Mouse (Mus musculus) right cerebral cortex, adult 2 months (tissue): ENCODE measurements around the gene Fam181a.

Experiments
- DNase-seq, 2 experiments: peaks; one replicate each; pipeline ENCODE4 v3.0.0; 2021 to 2022; ENCODE audit warnings: low spot score in 2 of 2

The Fam181a gene

DNA sequence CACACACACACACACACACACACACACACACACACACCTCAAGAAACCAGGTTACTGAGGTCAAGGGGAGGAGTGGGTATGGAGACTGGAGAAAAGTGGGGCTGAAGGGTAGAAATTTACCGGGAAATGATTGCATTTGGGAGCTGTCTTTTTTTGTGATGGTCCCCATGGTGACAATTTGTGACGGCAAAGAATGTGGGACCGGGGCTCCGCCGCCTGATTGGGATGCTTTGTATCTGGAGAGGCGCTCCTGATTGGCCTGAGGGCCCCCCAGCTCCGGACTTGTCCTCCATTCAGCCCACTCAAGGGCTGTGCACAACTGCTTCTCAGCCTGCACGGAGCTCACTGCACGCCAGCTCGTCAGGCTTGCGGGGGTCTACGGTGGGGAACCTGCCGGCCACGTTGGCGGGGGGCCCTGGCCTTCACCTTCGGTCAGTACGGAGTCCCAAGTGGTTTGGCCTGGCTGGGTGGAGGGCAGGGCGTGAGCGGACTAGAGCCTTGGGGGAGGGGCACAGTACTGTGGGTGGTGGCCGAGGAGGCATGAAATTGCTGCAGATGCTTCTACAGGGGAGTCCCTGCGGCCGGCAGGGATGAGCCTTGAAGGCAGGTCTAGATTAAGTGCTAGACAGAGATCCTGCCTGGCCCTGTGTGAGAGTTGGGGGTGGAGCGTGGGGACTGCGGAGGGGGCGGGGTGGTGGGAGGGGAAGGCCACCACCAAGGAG is 4.0 kb downstream of the Fam181a start:
- DNase-seq = no peak

DNA sequence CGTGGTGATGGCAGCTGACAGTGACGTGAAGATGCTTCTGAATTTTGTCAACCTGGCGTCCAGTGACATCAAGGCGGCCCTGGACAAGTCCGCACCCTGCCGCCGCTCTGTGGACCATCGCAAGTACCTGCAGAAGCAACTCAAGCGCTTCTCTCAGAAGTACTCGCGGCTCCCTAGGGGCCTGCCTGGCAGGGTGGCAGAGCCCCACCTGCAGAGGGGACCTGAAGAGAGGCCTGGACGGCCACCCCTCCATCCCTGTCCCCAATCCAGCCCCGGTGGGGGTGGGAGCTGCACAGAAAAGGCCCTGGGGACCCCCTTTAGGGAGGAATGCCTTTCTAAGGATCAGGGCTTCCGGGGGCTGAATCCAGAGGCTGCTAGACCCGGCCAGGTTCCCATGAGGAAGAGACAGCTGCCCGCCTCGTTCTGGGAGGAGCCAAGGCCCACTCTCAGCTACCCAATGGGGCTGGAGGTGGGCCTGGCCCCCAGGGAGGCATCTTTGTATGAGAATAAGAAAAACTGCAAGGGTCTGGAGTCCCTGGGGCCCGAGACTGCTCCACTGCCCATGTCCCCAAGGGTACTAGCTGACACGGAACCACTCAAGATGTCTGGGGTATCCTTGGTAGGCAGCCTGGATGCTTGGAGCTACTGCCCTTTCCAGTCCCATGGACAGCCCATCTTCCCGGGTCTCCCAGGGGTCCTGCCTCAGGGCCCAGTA is 5.2 kb downstream of the Fam181a start:
- DNase-seq = no peak

DNA sequence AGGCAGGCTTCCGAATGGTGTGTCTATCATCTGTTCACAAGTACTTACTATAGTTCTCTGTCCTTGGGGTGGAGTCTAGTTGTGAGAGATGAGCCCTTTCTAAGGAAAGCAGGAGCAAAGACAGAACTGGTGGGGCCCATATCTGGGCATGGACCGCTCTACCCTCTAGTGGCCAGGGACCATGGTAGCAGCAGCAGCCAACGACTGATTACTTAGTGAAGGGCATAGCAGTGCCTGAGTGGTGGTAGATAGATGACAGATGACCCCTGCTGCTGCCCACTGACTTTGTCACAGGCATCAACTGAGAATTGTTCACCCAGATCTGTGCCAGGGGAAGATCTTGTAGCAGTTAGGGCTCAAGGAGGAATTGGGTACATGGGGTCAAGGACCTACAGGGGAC is 12.0 kb downstream of the Fam181a start:
- DNase-seq = peak; percentile 56 to 59

DNA sequence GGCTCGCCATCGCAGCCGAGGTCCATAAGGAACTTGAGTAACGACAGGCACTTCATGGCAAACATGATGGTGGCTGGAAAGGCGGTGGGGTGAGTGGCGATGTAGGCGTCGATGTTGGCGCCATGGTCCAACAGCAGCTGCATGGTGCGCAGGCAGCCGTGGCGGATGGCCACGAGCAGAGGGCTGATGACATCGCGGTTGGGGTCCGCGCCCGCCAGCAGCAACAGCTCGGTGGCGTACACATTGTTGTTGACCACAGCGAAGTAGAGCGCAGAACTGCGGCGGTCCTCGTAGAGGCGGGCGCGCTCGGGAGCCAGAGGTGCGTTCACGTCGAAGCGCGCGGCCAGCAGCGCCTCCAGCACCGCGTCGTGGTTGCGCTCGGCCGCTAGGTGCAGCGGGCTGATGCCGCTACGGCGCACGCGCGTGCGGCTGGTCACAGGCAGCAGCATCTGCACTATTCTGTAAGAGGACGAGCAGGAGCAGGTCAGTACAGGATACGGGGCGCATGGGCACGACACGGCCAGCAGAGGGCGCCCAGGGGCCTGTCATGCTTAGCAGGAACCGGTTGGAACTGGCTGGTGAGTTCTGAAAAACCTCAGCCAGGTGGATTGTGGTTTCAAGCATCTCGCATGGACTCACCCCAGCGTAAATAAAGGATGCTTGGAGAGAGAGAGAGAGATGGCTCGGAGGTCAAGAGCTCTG is 14.5 kb downstream of the Fam181a start:
- DNase-seq = peak; percentile 86 to 87

DNA sequence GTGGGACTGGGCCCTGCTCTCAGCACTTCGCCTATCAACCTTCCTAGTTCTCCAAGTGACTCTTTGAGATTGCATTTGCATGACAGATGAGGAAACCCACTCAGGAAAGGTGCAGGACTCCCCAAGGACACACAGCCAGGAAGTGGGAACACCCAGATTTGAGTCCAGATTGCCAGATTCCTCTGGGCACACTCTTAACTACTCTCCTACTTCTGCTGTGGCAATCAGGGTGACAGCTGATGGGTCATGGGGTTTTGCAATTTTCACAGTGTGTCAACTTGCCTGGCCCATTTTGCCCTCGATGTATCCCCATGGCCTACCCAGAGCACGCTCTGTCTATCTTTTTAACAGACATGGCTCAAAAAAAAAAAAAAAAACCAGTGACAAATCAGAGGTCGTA is 15.8 kb downstream of the Fam181a start:
- no peak for DNase-seq

DNA sequence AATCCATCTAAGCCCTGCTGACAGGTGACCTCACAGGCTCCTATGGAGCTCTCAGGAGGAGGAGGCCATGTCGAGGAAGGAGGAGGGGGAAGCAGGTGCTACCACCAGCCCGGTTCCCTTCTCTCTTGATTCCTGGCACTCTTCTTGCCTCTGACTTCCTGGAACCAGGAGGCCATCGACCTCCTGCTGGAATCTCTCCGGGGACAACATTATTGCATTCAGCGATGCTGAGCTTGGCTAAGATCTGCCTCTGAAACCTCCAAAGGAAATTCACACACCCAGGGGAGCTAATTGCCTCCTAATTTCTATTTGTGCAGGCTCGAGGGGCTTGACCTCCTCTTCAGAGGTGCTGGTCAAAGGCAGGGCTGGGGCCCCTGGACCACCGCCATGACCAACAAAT is 16.3 kb downstream of the Fam181a start:
- no peak for DNase-seq

DNA sequence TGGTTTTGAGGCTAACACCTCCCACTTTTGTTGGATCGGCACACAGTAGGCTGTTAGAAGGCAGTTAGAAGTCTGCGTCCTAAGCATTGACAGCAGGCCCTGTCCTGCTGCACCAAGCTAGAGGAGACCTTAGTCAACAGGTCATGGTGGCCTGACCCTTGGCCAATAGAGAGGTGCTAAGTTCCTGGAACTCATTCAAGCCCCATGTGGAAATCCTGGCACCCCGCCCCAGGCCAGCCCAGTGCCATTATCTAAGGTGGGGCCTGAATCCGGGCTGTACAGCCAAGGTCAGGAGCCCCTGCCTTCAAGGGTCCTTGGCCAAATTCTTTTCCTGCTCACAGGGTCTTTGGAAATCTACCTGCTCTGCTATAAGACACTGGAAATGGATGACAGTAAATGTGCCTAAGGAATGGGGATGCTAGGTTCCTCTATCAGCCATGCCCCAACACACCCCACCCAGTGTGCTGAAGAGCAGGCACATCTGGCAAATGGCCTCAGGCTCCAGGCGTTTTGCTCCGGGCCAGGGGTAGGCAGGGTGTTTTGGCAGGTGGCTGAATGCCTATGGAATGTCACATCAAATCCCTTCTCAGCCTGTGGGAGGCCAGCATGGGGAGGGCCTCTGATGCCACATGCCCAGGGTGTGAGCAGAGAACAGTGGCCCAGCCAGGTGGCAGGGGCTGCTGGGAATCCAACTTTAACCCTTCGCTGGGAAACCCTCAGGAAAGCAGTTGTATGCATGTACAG is 17.8 kb downstream of the Fam181a start:
- no peak for DNase-seq

DNA sequence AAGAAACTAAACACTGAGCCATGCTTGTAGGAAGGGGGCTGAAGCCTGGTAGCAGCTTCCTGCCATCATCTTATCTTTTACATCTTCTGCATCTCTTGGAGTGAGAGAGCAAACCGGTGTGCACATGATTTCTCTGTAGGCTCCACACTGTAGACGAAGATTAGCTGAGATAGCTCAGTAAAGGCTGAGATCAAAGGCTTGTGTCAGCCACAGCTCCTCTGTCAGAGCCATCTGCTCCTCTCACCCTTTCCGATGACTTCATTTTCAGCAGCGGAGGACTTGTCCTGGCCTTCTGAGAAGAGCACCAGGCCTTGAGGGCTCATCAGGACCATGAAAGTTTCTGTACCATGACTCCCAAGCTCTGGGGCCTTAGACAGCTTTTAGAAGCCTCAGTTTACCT is 20.7 kb downstream of the Fam181a start:
- no peak for DNase-seq

DNA sequence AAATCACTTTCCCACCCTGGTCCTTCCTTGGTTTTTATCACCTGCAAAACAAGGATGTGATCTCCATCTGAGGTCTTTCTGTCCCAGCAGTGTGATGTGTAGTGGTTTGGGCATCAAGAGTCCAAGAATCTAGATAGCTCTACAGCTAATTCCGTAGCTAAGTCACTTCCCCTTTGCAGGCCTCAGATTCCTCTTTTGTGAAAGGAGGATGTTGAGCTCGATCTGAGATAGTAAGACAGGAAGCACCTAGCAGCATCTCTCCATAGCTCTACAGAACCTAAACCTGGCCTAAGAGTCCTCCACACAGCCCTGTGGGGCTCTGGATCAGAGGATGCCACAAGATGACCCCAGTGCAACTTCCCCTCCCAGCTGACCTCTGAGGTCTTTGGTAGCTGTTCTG is 22.1 kb downstream of the Fam181a start:
- no peak for DNase-seq

DNA sequence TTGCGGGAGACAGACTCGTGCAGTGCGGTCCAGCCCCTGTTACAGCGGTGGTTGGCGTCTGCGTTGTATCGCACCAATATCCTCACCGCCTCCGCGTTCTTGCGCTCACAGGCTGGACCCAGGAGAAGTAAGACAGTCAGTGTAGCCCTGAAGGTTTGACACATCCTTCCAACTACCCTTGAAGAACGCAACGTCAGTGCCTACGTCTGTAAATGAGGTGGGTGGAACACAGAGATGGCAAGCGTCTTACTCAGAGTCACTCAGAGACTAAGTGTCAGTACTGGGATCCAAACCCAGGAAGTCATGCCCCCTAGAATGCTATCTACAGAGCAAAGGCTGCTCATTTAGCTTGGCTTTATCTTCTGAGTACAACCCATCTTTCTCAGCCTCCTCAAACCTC is 22.7 kb downstream of the Fam181a start:
- DNase-seq = no peak

DNA sequence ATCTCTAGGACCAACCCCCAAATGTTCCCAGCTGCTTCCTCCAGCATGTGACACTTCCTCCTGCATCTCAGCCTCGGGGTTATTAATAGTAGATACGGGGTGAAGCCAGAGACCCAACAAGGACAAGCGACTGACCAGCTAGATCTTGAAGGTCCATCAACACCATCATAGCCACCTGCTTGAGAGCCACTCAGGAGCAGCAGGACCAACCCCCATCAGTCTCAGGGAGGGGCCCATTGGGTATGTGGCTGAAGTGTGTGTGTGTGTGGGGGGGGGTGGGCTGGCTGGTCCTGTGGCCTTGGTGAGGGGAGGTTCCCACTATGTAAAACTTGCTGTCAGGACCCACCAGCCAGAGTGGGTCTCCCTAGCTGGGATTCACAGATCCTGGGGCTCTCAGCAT is 26.0 kb downstream of the Fam181a start:
- no peak for DNase-seq

DNA sequence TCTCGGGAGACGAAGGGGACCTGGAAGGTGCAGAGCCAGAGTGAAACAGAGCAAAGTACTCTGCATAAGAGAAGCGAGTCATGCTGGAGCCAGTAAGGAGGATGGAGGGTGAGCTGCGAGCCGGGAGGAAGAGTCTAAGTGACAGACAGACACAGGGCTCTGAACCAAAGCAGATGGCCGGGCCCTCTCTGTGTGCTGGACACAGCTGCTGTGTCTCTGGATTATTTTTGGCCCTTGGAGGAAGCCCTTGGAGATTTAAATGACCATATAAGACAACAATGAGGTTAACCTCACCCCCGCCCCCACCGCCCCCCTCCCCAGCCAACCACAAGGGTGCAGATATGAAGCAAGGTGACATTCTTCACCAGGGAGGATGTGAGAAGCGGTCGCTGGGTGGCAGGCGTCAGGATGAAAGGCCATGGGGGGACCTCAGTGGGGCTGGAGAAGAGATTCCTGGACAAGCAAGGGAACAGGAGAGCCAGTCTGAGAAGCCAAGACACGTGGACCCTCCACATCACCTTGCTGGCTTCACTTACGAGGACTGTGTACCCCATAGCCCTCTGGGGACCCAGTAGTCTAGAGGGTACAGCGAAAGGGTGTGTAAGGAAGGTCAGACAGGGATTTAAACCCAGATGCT is 27.5 kb downstream of the Fam181a start:
- DNase-seq = no peak

DNA sequence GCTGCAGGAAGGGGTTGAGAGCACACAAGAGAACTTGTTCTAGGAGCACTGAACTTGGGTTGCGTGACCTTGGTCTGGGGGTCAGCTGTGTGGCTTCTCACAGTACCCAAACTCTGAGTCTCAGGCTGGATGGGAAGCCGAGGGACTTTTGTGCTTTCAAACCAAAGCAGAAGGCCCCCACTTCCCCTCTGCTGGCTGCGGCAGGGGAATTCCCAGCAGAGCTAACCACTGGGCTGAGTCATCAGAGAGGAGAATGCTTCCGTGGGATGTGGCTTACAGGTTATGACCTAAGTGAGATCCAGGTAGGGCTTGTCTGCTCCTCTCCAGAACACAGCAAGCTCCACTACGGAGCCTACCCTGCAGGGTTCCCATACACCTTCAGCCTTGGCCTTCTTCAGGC is 30.4 kb downstream of the Fam181a start:
- DNase-seq = no peak

DNA sequence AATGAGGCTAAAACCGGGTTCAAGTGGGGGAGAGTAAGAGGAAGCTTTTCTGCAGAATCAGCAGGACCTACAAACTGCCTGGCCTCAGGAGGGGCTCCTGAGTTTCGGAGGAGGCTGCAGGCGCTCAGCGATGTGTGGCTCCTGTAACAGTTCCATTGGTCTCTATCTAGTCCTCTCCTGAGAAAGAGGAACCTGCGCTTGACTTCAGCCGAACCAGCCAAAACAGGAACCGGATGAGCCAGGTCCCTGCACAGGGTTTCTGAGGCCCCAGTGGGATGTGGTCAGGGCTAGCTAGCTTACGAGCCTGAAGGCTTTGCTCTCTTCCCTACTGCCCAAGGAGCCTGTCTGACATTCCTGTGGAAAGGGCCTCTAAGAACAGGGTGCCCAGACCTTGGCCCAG is 32.7 kb downstream of the Fam181a start:
- no peak for DNase-seq

DNA sequence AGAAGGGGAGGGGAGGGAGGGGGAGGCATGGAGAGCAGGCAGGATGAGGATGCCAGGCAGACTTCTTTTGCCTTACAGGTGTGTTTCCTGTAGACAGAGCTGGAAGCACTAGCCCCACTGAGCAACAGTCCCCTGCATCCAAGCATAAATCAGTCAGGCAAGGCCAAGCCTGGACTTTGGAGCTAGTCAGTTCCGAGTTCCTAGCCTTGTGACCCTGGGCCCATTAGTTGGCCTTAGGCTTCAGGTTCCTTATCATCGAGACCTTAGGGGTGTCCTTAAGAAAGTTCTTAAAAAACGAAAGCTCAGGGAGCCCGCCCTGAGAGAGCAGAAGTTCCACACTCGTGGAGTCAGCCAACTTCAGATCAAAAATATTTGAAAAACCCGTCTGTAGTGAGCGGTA is 34.2 kb downstream of the Fam181a start:
- DNase-seq = no peak

DNA sequence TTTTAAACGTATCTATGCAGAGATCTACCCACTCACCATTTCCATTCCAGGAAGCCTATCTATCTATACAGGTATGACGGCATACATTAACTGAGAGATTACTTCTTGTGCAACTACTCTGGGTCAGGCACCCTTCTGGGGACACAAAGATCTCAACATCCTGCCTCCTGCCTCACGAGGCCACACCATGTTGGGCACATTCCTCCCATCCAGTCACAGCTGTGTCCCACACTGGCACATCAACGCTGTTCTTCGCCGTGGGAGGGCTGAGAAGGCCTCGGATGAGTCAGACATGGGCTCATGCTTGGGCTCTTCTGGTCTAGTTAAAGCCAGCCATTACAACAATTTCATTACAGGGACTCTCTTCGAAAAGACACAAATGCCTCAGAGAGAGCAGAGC is 36.2 kb downstream of the Fam181a start:
- DNase-seq = peak; percentile 59 to 66

DNA sequence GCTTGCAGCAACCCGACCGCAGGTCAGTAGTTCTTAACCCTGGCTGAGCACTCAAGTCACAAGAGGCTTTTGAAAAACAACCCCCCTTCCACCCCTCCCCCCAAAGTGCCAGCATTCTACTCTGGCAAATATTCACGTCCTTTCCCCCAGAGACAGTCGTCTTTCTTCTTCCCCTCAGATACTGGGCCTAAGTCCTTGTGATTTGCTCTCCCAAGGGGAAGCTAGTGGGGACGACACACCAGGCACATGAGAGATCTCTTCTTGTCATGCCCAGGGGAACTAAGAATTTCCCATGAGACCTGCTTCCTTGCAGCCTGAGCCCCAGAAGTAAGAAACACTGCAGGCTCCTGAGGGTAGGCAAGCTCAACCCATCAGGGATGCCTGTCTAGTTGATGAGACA is 36.6 kb downstream of the Fam181a start:
- no peak for DNase-seq

DNA sequence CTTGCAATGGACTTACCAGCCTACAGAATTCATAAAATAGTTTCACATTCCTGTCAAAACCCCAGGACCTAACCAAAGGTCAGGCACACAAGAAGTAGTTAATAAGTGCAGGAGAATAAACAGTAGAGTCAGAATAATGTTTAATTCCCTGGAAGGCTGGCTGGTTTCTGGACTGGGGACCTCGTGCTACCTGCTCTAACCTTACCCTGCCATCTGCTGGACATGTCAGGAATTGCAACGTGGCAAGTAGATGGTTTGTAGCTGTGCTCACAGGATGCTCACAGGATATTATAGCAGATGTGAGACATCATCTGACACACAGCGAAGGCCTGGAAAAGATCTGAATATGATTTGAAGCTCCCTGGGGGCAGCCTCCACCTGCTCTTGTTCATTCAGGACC is 37.7 kb downstream of the Fam181a start:
- DNase-seq = peak; percentile 91 to 92

DNA sequence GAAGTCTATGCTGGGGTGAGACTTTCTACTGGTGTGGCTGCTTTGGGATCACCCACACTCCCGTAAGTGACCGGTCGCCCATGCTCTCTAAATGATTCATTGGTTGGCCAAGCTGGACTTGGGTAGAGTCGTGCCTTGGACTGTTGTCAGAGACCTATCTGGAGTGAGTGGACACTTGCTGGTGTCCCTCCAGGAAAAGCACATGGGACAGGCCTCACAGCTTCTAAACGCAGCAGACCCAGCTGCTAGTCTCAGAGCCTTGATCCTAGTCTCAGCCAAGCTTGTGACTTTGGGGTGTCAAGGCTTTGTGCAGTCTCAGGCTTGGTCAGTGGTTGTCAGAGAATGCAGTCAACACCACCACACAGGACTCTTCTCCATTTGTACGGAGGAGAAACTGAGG is 42.0 kb downstream of the Fam181a start:
- no peak for DNase-seq

DNA sequence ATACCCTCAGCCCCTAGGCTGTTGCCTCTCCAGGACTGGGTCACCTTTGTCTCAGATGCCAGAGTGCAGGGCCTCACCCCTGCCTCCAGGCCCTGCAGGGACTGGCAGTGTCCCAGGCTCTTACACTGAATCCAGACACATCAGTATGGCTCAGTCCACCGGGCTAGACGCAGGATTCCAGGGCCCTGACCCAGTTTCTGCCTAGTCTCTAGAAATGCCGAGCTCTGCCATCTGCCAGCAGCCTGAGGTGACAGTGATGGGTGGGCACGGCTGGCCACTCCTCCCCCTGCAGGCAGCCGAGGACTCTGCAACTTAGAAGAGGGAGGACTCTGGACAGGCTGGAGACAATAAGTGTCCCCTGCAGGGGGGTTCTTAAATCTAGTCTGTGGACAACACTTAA is 42.8 kb downstream of the Fam181a start:
- peak in 1 of 2 experiments; percentile 42 for DNase-seq

DNA sequence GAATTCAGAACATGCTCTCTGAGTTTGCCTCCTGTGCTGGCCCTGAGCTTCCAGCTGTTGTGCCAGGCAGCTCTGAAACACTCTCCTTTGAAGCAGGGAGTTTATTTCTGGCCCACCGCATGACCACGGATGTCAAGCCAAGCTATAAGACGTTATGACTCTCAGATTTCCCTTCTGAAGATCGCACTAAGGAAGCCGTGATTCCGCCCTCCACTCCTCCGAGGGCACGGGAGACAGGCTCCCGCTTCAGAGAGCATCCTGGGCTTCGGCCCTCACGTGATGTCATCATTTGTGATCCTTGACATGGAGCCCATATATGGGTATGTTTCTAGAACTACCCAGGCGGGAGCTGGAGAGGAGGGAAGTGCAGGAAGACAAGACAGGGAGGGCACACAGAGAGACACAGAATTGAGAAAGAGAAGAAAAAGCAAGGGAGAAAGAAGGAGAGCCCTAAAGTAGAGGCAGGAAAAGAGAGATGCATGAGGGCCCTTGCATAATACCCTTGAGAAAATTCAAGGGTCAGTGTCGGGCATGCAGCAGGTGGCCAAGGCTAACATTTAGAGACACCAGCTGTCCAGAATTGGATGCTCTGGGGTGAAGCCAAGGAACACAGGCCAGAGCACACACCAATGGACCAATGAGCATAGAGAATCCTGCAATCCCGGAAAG is 45.1 kb downstream of the Fam181a start, which contains the start of gene Asb2:
Gene Asb2, minus strand, starts transcription at position 256 of the 669 bp plus-strand sequence.
- no peak for DNase-seq
